Mouse (Mus musculus): Measurements from ENCODE around the gene Pde3a. TPM values are rescaled to one million over a fixed set of nuclear protein-coding genes. Genes with fewer than 3 reads are reported as not detected.

Pde3a gene
- polyA plus RNA-seq, 2 experiments, result 0.45 to 0.86 TPM

GRCm38 (mm10) chr6:141448886-141449285 lies 199.8 kb downstream of the Pde3a start:
- no peak overlapping the region for H3K27ac ChIP-seq
- no peak for DNase-seq (ENCODE audit: low read depth in 3 of 3, low spot score in 3 of 3)
- 68% methylated on average over 8 of the region's 8 CpGs for WGBS (ENCODE audit: insufficient replicate concordance)

GRCm38 (mm10) chr6:141455335-141455734 lies 206.3 kb downstream of the Pde3a start:
- no peaks in the 10 kb centered on the region for H3K4me1 ChIP-seq (replicated peaks; ENCODE audit: control insufficient read depth in 2 of 2, insufficient read depth in 2 of 2, low read length in 1 of 2)
- H3K36me3 ChIP-seq (replicated peaks; ENCODE audit: control insufficient read depth, insufficient read depth, low read depth), result no peaks in the 10 kb centered on the region
- ATAC-seq (ENCODE audit: insufficient read depth), result no peak
- H3K27me3 ChIP-seq (ENCODE audit: control insufficient read depth, insufficient read depth, low read length), result no peaks in the 10 kb centered on the region
- H3K4me2 ChIP-seq (ENCODE audit: low read depth), result no peak overlapping the region
- no peak for DNase-seq (ENCODE audit: low read depth in 3 of 3, low spot score in 3 of 3)
- H3K9ac ChIP-seq (replicated peaks), result no peak overlapping the region
- no peak for TF ChIP-seq EP300 (IDR thresholded peaks at IDR 0.05; ENCODE audit: low read depth)
- no peak for TF ChIP-seq CTCF (IDR thresholded peaks at IDR 0.05; ENCODE audit: low read depth)
- 42% methylated on average over 5 of the region's 5 CpGs for WGBS (ENCODE audit: insufficient replicate concordance)
- no peak overlapping the region for H3K27ac ChIP-seq
- H3K4me3 ChIP-seq (ENCODE audit: insufficient read depth in 1 of 2, low read depth in 2 of 2, low read length in 2 of 2), result no peak overlapping the region
- H3K9me3 ChIP-seq (ENCODE audit: control insufficient read depth, low read length), result no peaks in the 10 kb centered on the region

More at GRCm38 (mm10) chr6:141448886-141449285, 199.8 kb downstream of the Pde3a start:
- H3K27me3 ChIP-seq (ENCODE audit: control insufficient read depth, insufficient read depth, low read length), result no peaks in the 10 kb centered on the region
- no peaks in the 10 kb centered on the region for H3K4me1 ChIP-seq (replicated peaks; ENCODE audit: control insufficient read depth in 2 of 2, insufficient read depth in 2 of 2, low read length in 1 of 2)
- no peaks in the 10 kb centered on the region for H3K36me3 ChIP-seq (replicated peaks; ENCODE audit: control insufficient read depth, insufficient read depth, low read depth)
- H3K4me3 ChIP-seq (ENCODE audit: insufficient read depth in 1 of 2, low read depth in 2 of 2, low read length in 2 of 2), result no peak overlapping the region
- TF ChIP-seq CTCF (IDR thresholded peaks at IDR 0.05; ENCODE audit: low read depth) (no peak), EP300 (IDR thresholded peaks at IDR 0.05; ENCODE audit: low read depth) (no peak)
- ATAC-seq (ENCODE audit: insufficient read depth), result no peak
- H3K4me2 ChIP-seq (ENCODE audit: low read depth), result no peak overlapping the region
- no peak overlapping the region for H3K9ac ChIP-seq (replicated peaks)
- no peaks in the 10 kb centered on the region for H3K9me3 ChIP-seq (ENCODE audit: control insufficient read depth, low read length)

GRCm38 (mm10) chr6:141456591-141456990 lies 207.5 kb downstream of the Pde3a start:
- Histone ChIP-seq H3K4me1 (replicated peaks; ENCODE audit: control insufficient read depth in 2 of 2, insufficient read depth in 2 of 2, low read length in 1 of 2) (no peaks in the 10 kb centered on the region), H3K9me3 (ENCODE audit: control insufficient read depth, low read length) (no peaks in the 10 kb centered on the region), H3K4me3 (ENCODE audit: insufficient read depth in 1 of 2, low read depth in 2 of 2, low read length in 2 of 2) (no peak overlapping the region), H3K4me2 (ENCODE audit: low read depth) (no peak overlapping the region), H3K36me3 (replicated peaks; ENCODE audit: control insufficient read depth, insufficient read depth, low read depth) (no peaks in the 10 kb centered on the region), H3K27ac (no peak overlapping the region), H3K27me3 (ENCODE audit: control insufficient read depth, insufficient read depth, low read length) (no peaks in the 10 kb centered on the region), H3K9ac (replicated peaks) (no peak overlapping the region)
- WGBS (ENCODE audit: insufficient replicate concordance), result 54% methylated on average over 3 of the region's 3 CpGs
- no peak for ATAC-seq (ENCODE audit: insufficient read depth)
- DNase-seq (ENCODE audit: low read depth in 3 of 3, low spot score in 3 of 3), result no peak
- no peak for TF ChIP-seq EP300 (IDR thresholded peaks at IDR 0.05; ENCODE audit: low read depth)
- no peak for TF ChIP-seq CTCF (IDR thresholded peaks at IDR 0.05; ENCODE audit: low read depth)

GRCm38 (mm10) chr6:141470251-141470650 lies 221.2 kb downstream of the Pde3a start:
- Histone ChIP-seq H3K27ac (no peak overlapping the region), H3K4me3 (ENCODE audit: insufficient read depth in 1 of 2, low read depth in 2 of 2, low read length in 2 of 2) (no peak overlapping the region), H3K27me3 (ENCODE audit: control insufficient read depth, insufficient read depth, low read length) (no peaks in the 10 kb centered on the region), H3K36me3 (replicated peaks; ENCODE audit: control insufficient read depth, insufficient read depth, low read depth) (no peaks in the 10 kb centered on the region), H3K4me1 (replicated peaks; ENCODE audit: control insufficient read depth in 2 of 2, insufficient read depth in 2 of 2, low read length in 1 of 2) (no peaks in the 10 kb centered on the region), H3K9me3 (ENCODE audit: control insufficient read depth, low read length) (no peaks in the 10 kb centered on the region), H3K4me2 (ENCODE audit: low read depth) (no peak overlapping the region), H3K9ac (replicated peaks) (no peak overlapping the region)
- 49% methylated on average over 2 of the region's 2 CpGs for WGBS (ENCODE audit: insufficient replicate concordance)
- DNase-seq (ENCODE audit: low read depth in 3 of 3, low spot score in 3 of 3), result no peak
- no peak for TF ChIP-seq EP300 (IDR thresholded peaks at IDR 0.05; ENCODE audit: low read depth)
- TF ChIP-seq CTCF (IDR thresholded peaks at IDR 0.05; ENCODE audit: low read depth), result 0 out of 2 replicates have a peak, but pooled peaks have one; percentile 8
- ATAC-seq (ENCODE audit: insufficient read depth), result no peak

- Histone ChIP-seq H3K27ac (no peak overlapping the region), H3K36me3 (replicated peaks; ENCODE audit: control insufficient read depth, insufficient read depth, low read depth) (no peaks in the 10 kb centered on the region), H3K4me3 (ENCODE audit: insufficient read depth in 1 of 2, low read depth in 2 of 2, low read length in 2 of 2) (no peak overlapping the region), H3K9ac (replicated peaks) (no peak overlapping the region), H3K9me3 (ENCODE audit: control insufficient read depth, low read length) (no peaks in the 10 kb centered on the region), H3K4me2 (ENCODE audit: low read depth) (no peak overlapping the region), H3K4me1 (replicated peaks; ENCODE audit: control insufficient read depth in 2 of 2, insufficient read depth in 2 of 2, low read length in 1 of 2) (no peaks in the 10 kb centered on the region), H3K27me3 (ENCODE audit: control insufficient read depth, insufficient read depth, low read length) (no peaks in the 10 kb centered on the region)
- 61% methylated on average over 2 of the region's 2 CpGs for WGBS (ENCODE audit: insufficient replicate concordance)
- no peak for ATAC-seq (ENCODE audit: insufficient read depth)
- DNase-seq (ENCODE audit: low read depth in 3 of 3, low spot score in 3 of 3), result no peak
- TF ChIP-seq CTCF (IDR thresholded peaks at IDR 0.05; ENCODE audit: low read depth) (no peak), EP300 (IDR thresholded peaks at IDR 0.05; ENCODE audit: low read depth) (no peak)
Observed at GRCm38 (mm10) chr6:141474223-141474622, 225.2 kb downstream of the Pde3a start.

Data from liver, embryonic 14.5 days (tissue).